Mouse (Mus musculus): ENCODE measurements around the gene Fkbp7.

GRCm38 (mm10) chr2:76667200-76667599, 5.7 kb downstream of the Fkbp7 start:
- TF ChIP-seq CTCF (IDR thresholded peaks at IDR 0.05; ENCODE audit: extremely low read depth, insufficient read length, insufficient replicate concordance, low read depth, low read length) (no peak), POLR2A (IDR thresholded peaks at IDR 0.05; ENCODE audit: low read depth, low read length) (no peak)

Measured in small intestine, adult 2 months (tissue).